Mouse (Mus musculus): ENCODE results near the gene Zfp967.
"Not testable (repeated sequence)": the region's sequence is repeated elsewhere in the genome, so short reads cannot be mapped to it uniquely, and the experiment has no call there.

Gene Zfp967

GRCm38 (mm10) chr2:176520756-176521155, at the start of gene Zfp967:
Zfp967 (plus strand) TSS chr2:176521056.
- in situ Hi-C loops (cut with MboI): not testable (repeated sequence)

GRCm38 (mm10) chr2:176486683-176487082, 34.2 kb upstream of the Zfp967 start, which contains the start of gene Gm14434:
Gm14434 (minus strand) TSS chr2:176486783.
- in situ Hi-C loops (cut with MboI): not testable (repeated sequence)
